Mouse (Mus musculus) midbrain, embryonic 12.5 days (tissue): Measurements from ENCODE around the gene Kcnk3. TPM values are rescaled to one million over a fixed set of nuclear protein-coding genes. Genes with fewer than 3 reads are reported as not detected.
A peak's percentile ranks its signal among the peaks of the same experiment; 100 is the strongest.

Experiments used
- ATAC-seq: fragments of 200-750 bp; cut with Nextera tagmentation; 2 replicates; pipeline ENCODE4 v1.8.0; 2017; ENCODE audit warnings: low read depth, moderate TSS enrichment, moderate library complexity; ENCODE audit not compliant: low FRiP score
- H3K27ac ChIP-seq: fragments of 300-500 bp; sonication (generic); replicated peaks from 2 replicates; pipeline ENCODE4 v1.5.1; 2016; ENCODE audit warnings: mild to moderate bottlenecking
- H3K27me3 ChIP-seq: fragments of 300-500 bp; sonication (generic); 2 replicates; pipeline ENCODE4 v1.6.1; 2016; ENCODE audit warnings: mild to moderate bottlenecking
- H3K36me3 ChIP-seq: fragments of 300-500 bp; sonication (generic); 2 replicates; pipeline ENCODE4 v1.6.1; 2016
- H3K4me1 ChIP-seq: fragments of 300-500 bp; sonication (generic); 2 replicates; pipeline ENCODE4 v1.6.1; 2016
- H3K4me2 ChIP-seq: fragments of 300-500 bp; sonication (generic); replicated peaks from 2 replicates; pipeline ENCODE4 v1.6.1; 2016; ENCODE audit warnings: mild to moderate bottlenecking, moderate library complexity
- H3K4me3 ChIP-seq: fragments of 300-500 bp; sonication (generic); 2 replicates; pipeline ENCODE4 v1.5.1; 2016; ENCODE audit warnings: mild to moderate bottlenecking
- H3K9ac ChIP-seq: fragments of 300-500 bp; sonication (generic); replicated peaks from 2 replicates; pipeline ENCODE4 v1.6.1; 2016; ENCODE audit warnings: mild to moderate bottlenecking, moderate library complexity
- H3K9me3 ChIP-seq: fragments of 300-500 bp; sonication (generic); 2 replicates; pipeline ENCODE4 v1.6.1; 2016; ENCODE audit warnings: mild to moderate bottlenecking
- WGBS: fragments of 180-500 bp; shearing (Covaris S2); methylation state at CpG from one replicate; pipeline ENCODE4 v1.1.7; 2016; 5-methylcytosine and 5-hydroxymethylcytosine counted together
- microRNA-seq: library from miRNA; unstranded; fragments of <30 nt; microRNA quantifications from one replicate; pipeline ENCODE4, GENCODE M21; 2017
- polyA plus RNA-seq: library from polyadenylated mRNA; unstranded; fragments of >200 nt; fragmentation: Nextera tagmentation; extraction: Ambion mirVana; gene quantifications from 2 replicates; pipeline ENCODE4 v1.2.1, GENCODE M21; 2016

Kcnk3 gene
- polyA plus RNA-seq, 1 experiment from 2014 or later: 0.82 TPM

- ATAC-seq: no peak
- peaks cover 23% of the 10 kb centered on the region for H3K4me1 ChIP-seq
- H3K9ac ChIP-seq: peak overlapping the region; percentile 68
- peak overlapping the region; percentile 66 for H3K4me2 ChIP-seq
- 10% methylated on average over 3 of the region's 3 CpGs for WGBS
- H3K36me3 ChIP-seq: peaks cover 28% of the 10 kb centered on the region
- no peak overlapping the region for H3K27ac ChIP-seq
- no peaks in the 10 kb centered on the region for H3K27me3 ChIP-seq
- H3K9me3 ChIP-seq: no peaks in the 10 kb centered on the region
- H3K4me3 ChIP-seq: peak overlapping the region; percentile 69
Measured at GRCm38 (mm10) chr5:30667686-30668085, 79.7 kb downstream of the Kcnk3 start.

GRCm38 (mm10) chr5:30668637-30669495 lies 80.9 kb downstream of the Kcnk3 start:
- ATAC-seq: no peak
- WGBS: 93% methylated on average over 9 of the region's 9 CpGs
- Histone ChIP-seq H3K27ac (no peak overlapping the region), H3K9ac (no peak overlapping the region), H3K27me3 (no peaks in the 10 kb centered on the region), H3K4me1 (peaks cover 23% of the 10 kb centered on the region), H3K9me3 (no peaks in the 10 kb centered on the region), H3K36me3 (peaks cover 40% of the 10 kb centered on the region), H3K4me2 (peak overlapping the region; percentile 66), H3K4me3 (0 out of 2 replicates have a peak overlapping the region, but pooled peaks have one; percentile 69)

GRCm38 (mm10) chr5:30669496-30669830 lies 81.5 kb downstream of the Kcnk3 start:
- no peak overlapping the region for H3K9ac ChIP-seq
- WGBS: 91% methylated on average over 3 of the region's 3 CpGs
- H3K9me3 ChIP-seq: no peaks in the 10 kb centered on the region
- no peak overlapping the region for H3K27ac ChIP-seq
- no peaks in the 10 kb centered on the region for H3K27me3 ChIP-seq
- ATAC-seq: no peak
- no peak overlapping the region for H3K4me3 ChIP-seq
- no peak overlapping the region for H3K4me2 ChIP-seq
- peaks cover 23% of the 10 kb centered on the region for H3K4me1 ChIP-seq
- peaks cover 46% of the 10 kb centered on the region for H3K36me3 ChIP-seq

- Histone ChIP-seq H3K4me2 (no peak overlapping the region), H3K27ac (no peak overlapping the region), H3K9me3 (no peaks in the 10 kb centered on the region), H3K4me3 (no peak overlapping the region), H3K9ac (no peak overlapping the region), H3K27me3 (no peaks in the 10 kb centered on the region), H3K36me3 (peaks cover 50% of the 10 kb centered on the region), H3K4me1 (peaks cover 23% of the 10 kb centered on the region)
- WGBS: 94% methylated on average over 7 of the region's 7 CpGs
- ATAC-seq: no peak
Measured at GRCm38 (mm10) chr5:30670091-30670490, 82.1 kb downstream of the Kcnk3 start.

- Histone ChIP-seq H3K4me1 (peaks cover 5% of the 10 kb centered on the region), H3K9me3 (no peaks in the 10 kb centered on the region), H3K4me2 (no peak overlapping the region), H3K4me3 (no peak overlapping the region), H3K27ac (no peak overlapping the region), H3K9ac (no peak overlapping the region), H3K27me3 (no peaks in the 10 kb centered on the region), H3K36me3 (peaks cover 57% of the 10 kb centered on the region)
- WGBS: 84% methylated on average over 7 of the region's 7 CpGs
- ATAC-seq: no peak
Measured at GRCm38 (mm10) chr5:30674001-30674400, 86.0 kb downstream of the Kcnk3 start.

Small RNAs within 50 kb of the gene (microRNA-seq; reads per million reads assigned to microRNA genes)
- gene Mir5625: not detected

Other genes with a start within 250 kb of the Kcnk3 start
- gene Otof, start 126.2 kb upstream of the Kcnk3 start, polyA plus RNA-seq: 0.42 and 0.73 TPM in 2 replicates
- gene 1700001C02Rik, start 122.1 kb upstream of the Kcnk3 start, polyA plus RNA-seq: not detected in 2 replicates
- not detected in 2 replicates for gene Cib4, start 42.3 kb upstream of the Kcnk3 start, polyA plus RNA-seq
- 25.4 and 29.1 TPM in 2 replicates for gene Slc35f6, start 59.8 kb downstream of the Kcnk3 start, polyA plus RNA-seq
- 268 and 290 TPM in 2 replicates for gene Cenpa, start 78.6 kb downstream of the Kcnk3 start, polyA plus RNA-seq
- 136 and 153 TPM in 2 replicates for gene Dpysl5, start 123.4 kb downstream of the Kcnk3 start, polyA plus RNA-seq
- gene Mapre3, start 226.5 kb downstream of the Kcnk3 start, polyA plus RNA-seq: 69.3 and 77.7 TPM in 2 replicates